Comparison of ENCODE assay signal across 9 mouse cellular contexts in the genomic region with DNA sequence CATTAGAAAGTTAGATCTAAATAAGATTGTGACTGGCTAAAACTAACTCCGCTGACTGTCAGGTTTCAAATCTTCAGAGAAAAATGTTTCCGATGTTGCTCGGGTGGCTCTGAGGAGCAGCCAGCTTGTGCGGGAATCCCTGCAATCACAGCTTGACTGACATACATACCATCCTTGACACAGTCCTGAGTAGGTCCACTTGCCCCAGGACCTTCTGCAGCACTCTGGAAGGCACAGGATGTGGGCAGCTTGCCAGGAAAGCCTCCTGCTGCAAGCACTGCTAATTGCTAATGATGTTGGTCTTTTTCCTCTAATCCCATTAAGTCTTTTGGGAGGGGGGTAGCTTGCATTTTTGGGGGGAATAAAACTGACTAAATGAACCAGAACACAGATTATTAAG. TPM values are rescaled to one million over a fixed set of nuclear protein-coding genes. Genes with fewer than 3 reads are reported as not detected.
DNase-seq lines count a peak whose midpoint lies in the region; ATAC-seq and TF ChIP-seq lines count a peak whose summit lies in the region.
"Had no signal": no experiment of that assay in that cellular context is flagged by ENCODE, and none has a peak within 500 bp of the region (broad histone marks: within the 10 kb centered on the region; RNA-seq: fewer than 3 reads in every experiment).

No protein-coding gene starts in this region.

- TF ChIP-seq EP300 in heart, postnatal 0 days (IDR thresholded peaks at IDR 0.05; ENCODE audit: low read depth), result no peak

- H3K4me2 ChIP-seq in kidney, embryonic 15.5 days, result no peak overlapping the region
- H3K4me2 ChIP-seq in heart, postnatal 0 days (ENCODE audit: low read depth, low read length), result no peak overlapping the region
- H3K4me2 ChIP-seq in neural tube, embryonic 14.5 days (ENCODE audit: low read depth, low read length), result no peak overlapping the region

- H3K36me3 ChIP-seq in kidney, embryonic 15.5 days, result peaks cover 87% of the 10 kb centered on the region
- peaks cover 68% of the 10 kb centered on the region for H3K36me3 ChIP-seq in heart, postnatal 0 days (replicated peaks; ENCODE audit: control insufficient read depth, insufficient read depth, low read length)
- H3K36me3 ChIP-seq in neural tube, embryonic 14.5 days (ENCODE audit: control insufficient read depth, insufficient read depth, low read length), result peaks cover 59% of the 10 kb centered on the region

- no peaks in the 10 kb centered on the region for H3K27me3 ChIP-seq in kidney, embryonic 15.5 days
- no peaks in the 10 kb centered on the region for H3K27me3 ChIP-seq in cerebellum, adult 2 months (ENCODE audit: control insufficient read depth, insufficient read depth, low read length)
- no peaks in the 10 kb centered on the region for H3K27me3 ChIP-seq in heart, postnatal 0 days (ENCODE audit: control insufficient read depth, insufficient read depth, low read length)
- no peaks in the 10 kb centered on the region for H3K27me3 ChIP-seq in neural tube, embryonic 14.5 days (ENCODE audit: control insufficient read depth, insufficient read depth, low read length)
- H3K27me3 ChIP-seq: Patski had no signal

- no peak for TF ChIP-seq CTCF in cerebellum, adult 2 months (IDR thresholded peaks at IDR 0.05; ENCODE audit: borderline replicate concordance, insufficient read depth, low read depth, low read length)
- 0 out of 2 replicates have a peak, but pooled peaks have one; percentile 2 for TF ChIP-seq CTCF in heart, postnatal 0 days (IDR thresholded peaks at IDR 0.05; ENCODE audit: low read depth)

- 88% methylated on average over 4 of the region's 4 CpGs for WGBS in kidney, embryonic 15.5 days
- WGBS in cerebellum, adult 2 months, result 23% methylated on average over 4 of the region's 4 CpGs
- 30% methylated on average over 4 of the region's 4 CpGs for WGBS in heart, postnatal 0 days
- 85% methylated on average over 4 of the region's 4 CpGs for WGBS in neural tube, embryonic 14.5 days

- H3K4me3 ChIP-seq in kidney, embryonic 15.5 days (replicated peaks), result no peak overlapping the region
- no peak overlapping the region for H3K4me3 ChIP-seq in cerebellum, adult 2 months (replicated peaks; ENCODE audit: insufficient read depth, low read depth, low read length)
- no peak overlapping the region for H3K4me3 ChIP-seq in heart, postnatal 0 days (ENCODE audit: low read depth, low read length)
- H3K4me3 ChIP-seq in neural tube, embryonic 14.5 days (ENCODE audit: low read depth, low read length), result no peak overlapping the region

- no peak overlapping the region for H3K27ac ChIP-seq in kidney, embryonic 15.5 days
- H3K27ac ChIP-seq in cerebellum, adult 2 months (ENCODE audit: insufficient read depth, low read length), result no peak overlapping the region
- peak overlapping the region; percentile 20; the same call in 1 of the 2 replicates for H3K27ac ChIP-seq in heart, postnatal 0 days (ENCODE audit: low read depth)
- H3K27ac ChIP-seq in neural tube, embryonic 14.5 days (ENCODE audit: low read depth, low read length), result no peak overlapping the region

- no peaks in the 10 kb centered on the region for H3K9me3 ChIP-seq in kidney, embryonic 15.5 days (replicated peaks)
- H3K9me3 ChIP-seq in heart, postnatal 0 days (replicated peaks; ENCODE audit: control insufficient read depth, low read length), result no peaks in the 10 kb centered on the region
- no peaks in the 10 kb centered on the region for H3K9me3 ChIP-seq in neural tube, embryonic 14.5 days (ENCODE audit: control insufficient read depth, low read length)

- intact Hi-C loops in left cerebral cortex, postnatal 25 days (cut with DNase I), result no loop called here

- TF ChIP-seq POLR2A in cerebellum, adult 2 months (IDR thresholded peaks at IDR 0.05; ENCODE audit: borderline replicate concordance, insufficient read depth, low read length), result no peak

- peak; percentile 60 for DNase-seq in kidney, adult 18-20 months
- peak; percentile 67 for DNase-seq in Muller cell, postnatal 12 days (ENCODE audit: inconsistent ontology term)
- peak; percentile 67 to 73 for DNase-seq in cerebellum, adult 2 months
- peak; percentile 40 for DNase-seq in heart, postnatal 0 days (ENCODE audit: low spot score)
- DNase-seq in embryo, embryonic 9.5 days (ENCODE audit: extremely low spot score), result no peak
- no peak for DNase-seq in left cerebral cortex, postnatal 25 days (ENCODE audit: low spot score in 2 of 2)

- H3K9ac ChIP-seq in kidney, embryonic 15.5 days, result no peak overlapping the region
- no peak overlapping the region for H3K9ac ChIP-seq in heart, postnatal 0 days (replicated peaks; ENCODE audit: low read depth, low read length)
- H3K9ac ChIP-seq in neural tube, embryonic 14.5 days (replicated peaks; ENCODE audit: low read depth, low read length), result no peak overlapping the region

- no peaks in the 10 kb centered on the region for H3K4me1 ChIP-seq in kidney, embryonic 15.5 days
- peaks cover 9% of the 10 kb centered on the region for H3K4me1 ChIP-seq in cerebellum, adult 2 months (ENCODE audit: control insufficient read depth, insufficient read depth, low read length)
- H3K4me1 ChIP-seq in heart, postnatal 0 days (ENCODE audit: control insufficient read depth, insufficient read depth), result peaks cover 8% of the 10 kb centered on the region
- H3K4me1 ChIP-seq in neural tube, embryonic 14.5 days (ENCODE audit: control insufficient read depth, insufficient read depth, low read length), result no peaks in the 10 kb centered on the region

- ATAC-seq in kidney, embryonic 15.5 days (replicated peaks; ENCODE audit: low FRiP score), result no peak
- peak; percentile 64 for ATAC-seq in heart, postnatal 0 days (ENCODE audit: insufficient read depth, low read depth)
- peak; percentile 46; the same call in 1 of the 2 replicates for ATAC-seq in neural tube, embryonic 14.5 days (ENCODE audit: low read depth)

RNA-seq across cellular contexts. Expression of a gene that starts 44.0 kb away (rescaled TPM):
- 30.4 and 32.7 TPM in 2 replicates for polyA plus RNA-seq in kidney, embryonic 15.5 days (2015; fragmentation: Nextera tagmentation; extraction: Ambion mirVana)
- polyA plus RNA-seq in cerebellum, adult 2 months (2012; rRNA removed), result 27.2 and 27.6 TPM in 2 replicates
- 93.3 and 102 TPM in 2 replicates for total RNA-seq in heart, postnatal 0 days (2014; rRNA removed; ENCODE audit: low replicate concordance)
- 36.2 and 38.9 TPM in 2 replicates for polyA plus RNA-seq in heart, postnatal 0 days (2015; fragmentation: Nextera tagmentation; extraction: Ambion mirVana)
- polyA plus RNA-seq in neural tube, embryonic 14.5 days (2014; fragmentation: Nextera tagmentation; extraction: Ambion mirVana), result 19.7 and 22.9 TPM in 2 replicates
- total RNA-seq in left cerebral cortex, postnatal 25 days (2021), result 10 to 100 TPM; 29.8 to 31.4 TPM

RNA-seq across cellular contexts. Expression of a gene that starts 46.8 kb away (rescaled TPM):
- polyA plus RNA-seq in kidney, embryonic 15.5 days (2015; fragmentation: Nextera tagmentation; extraction: Ambion mirVana), result 53.2 and 54.3 TPM in 2 replicates
- 114 and 115 TPM in 2 replicates for polyA plus RNA-seq in cerebellum, adult 2 months (2012; rRNA removed)
- 24.6 and 59.1 TPM in 2 replicates for total RNA-seq in heart, postnatal 0 days (2014; rRNA removed; ENCODE audit: low replicate concordance)
- 33.7 and 34.3 TPM in 2 replicates for polyA plus RNA-seq in heart, postnatal 0 days (2015; fragmentation: Nextera tagmentation; extraction: Ambion mirVana)
- 56.6 and 61.9 TPM in 2 replicates for polyA plus RNA-seq in neural tube, embryonic 14.5 days (2014; fragmentation: Nextera tagmentation; extraction: Ambion mirVana)
- 10 to 100 TPM; 70.3 to 76.6 TPM for total RNA-seq in left cerebral cortex, postnatal 25 days (2021)

Comparison
In these comparisons a context has a peak if more than half of its experiments do, and no peak if none do; other contexts are left out.
1. DNase-seq: peak in kidney, adult 18-20 months (single experiment), Muller cell, postnatal 12 days (single experiment), cerebellum, adult 2 months (2 of 2) and heart, postnatal 0 days (single experiment); none in embryo, embryonic 9.5 days (single experiment) and left cerebral cortex, postnatal 25 days (0 of 2).